Mouse (Mus musculus): ENCODE measurements around the gene Apoa2. TPM values are rescaled to one million over a fixed set of nuclear protein-coding genes. Genes with fewer than 3 reads are reported as not detected.

Gene Apoa2
- polyA plus RNA-seq (2012; ENCODE audit: low replicate concordance), result not detected in 2 replicates

GRCm38 (mm10) chr1:171224857-171225256, at the start of gene Apoa2:
Apoa2 (plus strand) TSS chr1:171225054.

GRCm38 (mm10) chr1:171195887-171196397, 28.9 kb upstream of the Apoa2 start, which contains the start of gene Pcp4l1:
Pcp4l1 (minus strand) TSS chr1:171196268.

GRCm38 (mm10) chr1:171213801-171214496, 10.9 kb upstream of the Apoa2 start, which contains the start of gene Nr1i3:
Nr1i3 (plus strand) TSS chr1:171213970.

DNA sequence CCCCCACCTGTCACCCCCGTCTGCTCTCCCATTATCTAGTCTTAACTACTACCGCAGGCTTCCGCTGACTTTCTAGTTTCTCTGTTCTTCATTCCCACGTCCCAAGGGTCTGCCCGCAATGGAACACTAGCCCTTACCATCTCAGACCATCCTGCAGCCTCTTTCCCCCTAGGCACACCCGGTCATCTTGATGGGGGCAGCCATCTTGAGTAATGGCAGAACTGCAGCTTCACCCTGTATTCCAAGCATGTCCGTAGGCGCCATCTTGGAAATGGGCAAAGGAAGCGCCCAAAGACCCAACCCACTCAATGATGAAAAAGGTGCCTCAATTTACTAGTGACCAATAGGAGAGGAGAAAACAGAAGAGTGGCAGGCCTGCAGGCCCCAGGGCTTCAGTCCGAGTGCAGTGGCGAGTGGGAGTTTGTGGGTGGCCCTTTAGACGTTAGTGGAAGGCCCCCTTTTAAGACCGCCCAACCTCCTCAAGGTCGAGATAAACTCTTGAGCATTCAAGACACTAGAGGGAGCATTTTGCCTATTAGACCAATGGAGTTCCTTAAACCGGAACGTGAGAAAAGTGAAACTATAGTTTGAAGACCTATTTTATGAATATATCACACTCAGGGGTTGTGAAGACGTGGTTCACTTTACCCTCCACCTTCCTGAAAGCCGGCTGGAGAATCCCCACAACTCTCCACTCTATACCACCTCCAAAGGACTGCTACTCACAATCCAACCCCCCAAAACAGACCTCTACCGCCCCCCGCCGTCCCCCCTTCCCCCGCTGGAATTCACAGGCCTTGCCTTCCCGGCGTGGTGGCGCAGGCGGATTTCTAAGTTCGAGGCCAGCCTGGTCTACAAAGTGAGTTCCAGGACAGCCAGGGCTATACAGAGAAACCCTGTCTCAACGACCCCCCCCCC, 2.4 kb upstream of the Apoa2 start, which contains the start of gene Tomm40l:
Tomm40l (minus strand) TSS at position 277 of the 918 bp plus-strand sequence.

GRCm38 (mm10) chr1:171234126-171234525, 9.3 kb downstream of the Apoa2 start, which contains the start of gene Fcer1g:
Fcer1g (minus strand) TSS chr1:171234365.

DNA sequence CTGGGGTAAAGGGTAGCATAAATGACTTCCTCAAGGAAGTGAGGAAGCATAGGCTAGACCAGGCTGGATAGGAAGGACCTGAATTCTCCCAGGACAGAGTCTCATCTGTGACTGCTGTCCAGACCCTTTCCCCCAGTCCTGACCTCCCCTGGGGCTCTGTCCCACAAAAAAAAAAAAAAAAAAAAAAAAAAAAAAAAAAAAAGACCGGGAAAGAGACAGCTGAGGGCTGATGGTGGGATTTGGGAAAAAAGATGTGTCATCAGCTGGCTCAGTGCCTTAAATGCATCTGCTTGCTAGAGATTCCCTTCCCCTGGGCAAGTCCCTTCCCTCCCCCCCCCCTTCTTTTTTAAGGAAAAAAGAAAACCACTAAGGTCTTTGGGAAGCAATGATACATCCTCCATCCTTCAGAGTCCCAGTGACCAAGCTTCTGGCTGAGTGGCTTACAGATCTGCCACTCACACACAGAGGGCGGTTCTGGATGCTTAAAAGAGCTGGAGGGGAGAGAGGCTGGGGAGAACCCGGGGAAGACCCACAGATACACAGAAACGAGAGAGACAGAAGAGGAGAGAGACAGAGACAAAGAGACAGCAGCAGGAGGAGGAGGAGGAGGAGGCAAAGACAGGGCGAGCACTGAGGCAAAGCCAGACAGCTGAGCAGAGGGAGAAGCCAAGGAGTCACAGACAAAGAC, 25.2 kb downstream of the Apoa2 start, which contains the start of gene Adamts4:
Adamts4 (plus strand) TSS at position 509 of the 688 bp plus-strand sequence.

GRCm38 (mm10) chr1:171250680-171251593, 26.1 kb downstream of the Apoa2 start, which contains the start of gene Ndufs2:
Ndufs2 (minus strand) TSS chr1:171251388.

DNA sequence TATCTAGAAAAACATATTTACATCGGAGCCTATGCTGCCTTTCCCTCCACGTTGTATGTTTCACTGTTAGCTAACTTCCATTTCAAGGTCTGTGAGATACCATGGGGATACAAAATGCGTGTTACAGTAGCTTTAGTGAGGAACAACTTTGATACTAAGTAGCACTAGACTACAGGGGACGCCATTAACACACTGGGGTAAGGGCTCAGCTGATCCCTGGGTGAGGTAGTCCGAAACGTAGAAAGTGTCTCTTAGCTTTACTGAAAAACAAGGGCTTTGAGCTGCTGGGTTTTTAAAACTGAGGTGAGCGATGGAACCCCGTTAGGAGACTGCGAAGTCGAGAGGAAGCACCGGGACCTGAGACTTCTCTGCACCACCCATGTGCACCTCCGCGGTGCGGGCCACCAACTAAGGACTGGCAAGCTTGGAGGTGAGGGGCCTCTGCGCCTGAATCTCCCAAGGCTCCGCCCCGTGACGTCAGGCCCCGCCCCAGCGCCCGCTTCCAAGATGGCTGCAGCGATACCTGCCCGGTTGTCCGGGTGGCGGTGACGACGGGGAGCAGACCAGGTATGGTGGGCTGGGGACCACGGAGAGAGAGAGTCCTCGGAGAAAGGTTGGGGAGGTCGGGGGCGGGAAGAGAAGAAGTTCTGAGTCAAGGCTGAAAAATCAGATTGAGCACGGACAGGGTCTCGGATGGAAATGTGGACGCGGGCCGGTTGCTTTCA, 45.2 kb downstream of the Apoa2 start, which contains the start of gene B4galt3:
B4galt3 (plus strand) TSS at position 481 of the 725 bp plus-strand sequence.

Other genes with a start within 250 kb of the Apoa2 start
- 14.9 and 45.1 TPM in 2 replicates for gene Fcgr2b, start 248.5 kb upstream of the Apoa2 start, polyA plus RNA-seq (2012; ENCODE audit: low replicate concordance)
- gene Fcgr4, start 206.1 kb upstream of the Apoa2 start, polyA plus RNA-seq (2012; ENCODE audit: low replicate concordance), result 3.3 and 3.6 TPM in 2 replicates
- gene Fcgr3, start 160.1 kb upstream of the Apoa2 start, polyA plus RNA-seq (2012; ENCODE audit: low replicate concordance), result 7.1 and 11.2 TPM in 2 replicates
- 1.2 and 1.6 TPM in 2 replicates for gene Cfap126, start 111.1 kb upstream of the Apoa2 start, polyA plus RNA-seq (2012; ENCODE audit: low replicate concordance)
- gene Sdhc, start 74.5 kb upstream of the Apoa2 start, polyA plus RNA-seq (2012; ENCODE audit: low replicate concordance), result 5.3 and 72.1 TPM in 2 replicates
- gene Mpz, start 74.3 kb upstream of the Apoa2 start, polyA plus RNA-seq (2012; ENCODE audit: low replicate concordance), result not detected in 2 replicates
- 0.66 and 1.8 TPM in 2 replicates for gene Pcp4l1, start 28.8 kb upstream of the Apoa2 start, polyA plus RNA-seq (2012; ENCODE audit: low replicate concordance)
- not detected in 2 replicates for gene Nr1i3, start 11.1 kb upstream of the Apoa2 start, polyA plus RNA-seq (2012; ENCODE audit: low replicate concordance)
- gene Tomm40l, start 2.5 kb upstream of the Apoa2 start, polyA plus RNA-seq (2012; ENCODE audit: low replicate concordance), result 18.3 and 19.3 TPM in 2 replicates
- 33.6 and 46.3 TPM in 2 replicates for gene Fcer1g, start 9.3 kb downstream of the Apoa2 start, polyA plus RNA-seq (2012; ENCODE audit: low replicate concordance)
- gene Adamts4, start 25.4 kb downstream of the Apoa2 start, polyA plus RNA-seq (2012; ENCODE audit: low replicate concordance), result 0.04 and 0.17 TPM in 2 replicates
- gene Ndufs2, start 26.3 kb downstream of the Apoa2 start, polyA plus RNA-seq (2012; ENCODE audit: low replicate concordance), result 29.8 and 80.2 TPM in 2 replicates
- 63.2 and 69.5 TPM in 2 replicates for gene B4galt3, start 45.3 kb downstream of the Apoa2 start, polyA plus RNA-seq (2012; ENCODE audit: low replicate concordance)
- gene Ppox, start 56.1 kb downstream of the Apoa2 start, polyA plus RNA-seq (2012; ENCODE audit: low replicate concordance), result 29.7 and 70.3 TPM in 2 replicates
- 77.2 and 163 TPM in 2 replicates for gene Usp21, start 62.9 kb downstream of the Apoa2 start, polyA plus RNA-seq (2012; ENCODE audit: low replicate concordance)
- gene Ufc1, start 70.0 kb downstream of the Apoa2 start, polyA plus RNA-seq (2012; ENCODE audit: low replicate concordance), result 17.7 and 40.2 TPM in 2 replicates
- 11.6 and 25.3 TPM in 2 replicates for gene Dedd, start 104.1 kb downstream of the Apoa2 start, polyA plus RNA-seq (2012; ENCODE audit: low replicate concordance)
- 9.5 and 14.3 TPM in 2 replicates for gene Nit1, start 120.6 kb downstream of the Apoa2 start, polyA plus RNA-seq (2012; ENCODE audit: low replicate concordance)
- 6.8 and 10.4 TPM in 2 replicates for gene Pfdn2, start 120.6 kb downstream of the Apoa2 start, polyA plus RNA-seq (2012; ENCODE audit: low replicate concordance)
- 0.44 and 0.99 TPM in 2 replicates for gene Klhdc9, start 135.7 kb downstream of the Apoa2 start, polyA plus RNA-seq (2012; ENCODE audit: low replicate concordance)
- gene Nectin4, start 145.0 kb downstream of the Apoa2 start, polyA plus RNA-seq (2012; ENCODE audit: low replicate concordance), result 2.4 and 3.8 TPM in 2 replicates
- gene Arhgap30, start 163.9 kb downstream of the Apoa2 start, polyA plus RNA-seq (2012; ENCODE audit: low replicate concordance), result 174 and 196 TPM in 2 replicates
- gene Usf1, start 186.3 kb downstream of the Apoa2 start, polyA plus RNA-seq (2012; ENCODE audit: low replicate concordance), result 54.0 and 85.7 TPM in 2 replicates
- gene Tstd1, start 193.8 kb downstream of the Apoa2 start, polyA plus RNA-seq (2012; ENCODE audit: low replicate concordance), result 1.4 TPM in 1 of 2 replicates, not detected in the other
- 0.16 and 1.7 TPM in 2 replicates for gene F11r, start 212.5 kb downstream of the Apoa2 start, polyA plus RNA-seq (2012; ENCODE audit: low replicate concordance)

Data from hematopoietic multipotent progenitor cell, adult 10-12 weeks (in vitro differentiated cells).